Mouse (Mus musculus): ENCODE results near the gene Gramd1b.

DNA sequence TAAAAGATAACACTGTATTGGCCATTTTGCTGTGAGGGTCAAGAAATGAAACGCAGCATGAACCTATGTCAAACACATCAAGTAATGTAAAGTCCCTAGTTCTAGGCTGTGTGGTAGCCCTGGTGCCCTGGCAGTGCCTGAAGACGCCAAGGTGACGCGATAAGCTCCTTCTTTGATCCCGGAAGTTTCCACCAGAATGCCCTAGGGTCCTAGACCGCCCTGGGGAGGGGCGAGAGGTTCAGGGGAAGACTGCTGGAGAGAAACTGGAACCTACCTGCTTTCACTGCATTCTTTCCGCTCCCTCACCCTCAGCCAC is 76.2 kb downstream of the Gramd1b start:
- TF ChIP-seq GATA1 (IDR thresholded peaks at IDR 0.05; ENCODE audit: low read length) (no peak), TAL1 (IDR thresholded peaks at IDR 0.05; ENCODE audit: low read length) (no peak)

Data from erythroblast, embryonic 14.5 days (primary cell).